Mouse (Mus musculus): ENCODE measurements around the gene Pak2.

GRCm38 (mm10) chr16:32019678-32020077, 59.5 kb downstream of the Pak2 start:
- TF ChIP-seq CTCF (conservative IDR thresholded peaks at IDR 0.05; ENCODE audit: insufficient read depth, insufficient read length, low read depth, low read length) (no peak), POLR2A (IDR thresholded peaks at IDR 0.05; ENCODE audit: low read depth, low read length) (no peak)

Measured in kidney, adult 2 months (tissue).